Mouse (Mus musculus) forebrain, embryonic 16.5 days (tissue): Measurements from ENCODE around the gene Wnk2. TPM values are rescaled to one million over a fixed set of nuclear protein-coding genes. Genes with fewer than 3 reads are reported as not detected.

Experiments used
- ATAC-seq: fragments of 200-750 bp; cut with Nextera tagmentation; 2 replicates; pipeline ENCODE4 v1.8.0; 2017; ENCODE audit warnings: mild to moderate bottlenecking, moderate library complexity
- H3K27ac ChIP-seq: fragments of 300-500 bp; sonication (generic); 2 replicates; pipeline ENCODE4 v1.5.1; 2014; ENCODE audit warnings: low read length, control low read depth
- H3K27me3 ChIP-seq: fragments of 300-500 bp; sonication (generic); replicated peaks from 2 replicates; pipeline ENCODE4 v1.6.1; 2014; ENCODE audit warnings: low read length; ENCODE audit not compliant: control insufficient read depth, insufficient read depth
- H3K36me3 ChIP-seq: fragments of 300-500 bp; sonication (generic); 2 replicates; pipeline ENCODE4 v1.6.1; 2014; ENCODE audit not compliant: control insufficient read depth, insufficient read depth
- H3K4me1 ChIP-seq: fragments of 300-500 bp; sonication (generic); replicated peaks from 2 replicates; pipeline ENCODE4 v1.6.1; 2014; ENCODE audit warnings: low read length; ENCODE audit not compliant: control insufficient read depth, insufficient read depth
- H3K4me2 ChIP-seq: fragments of 300-500 bp; sonication (generic); 2 replicates; pipeline ENCODE4 v1.6.1; 2014; ENCODE audit warnings: mild to moderate bottlenecking, low read length, control low read depth
- H3K4me3 ChIP-seq: fragments of 300-500 bp; sonication (generic); replicated peaks from 2 replicates; pipeline ENCODE4 v1.5.1; 2014; ENCODE audit warnings: mild to moderate bottlenecking, low read length, control low read depth
- H3K9ac ChIP-seq: fragments of 300-500 bp; sonication (generic); replicated peaks from 2 replicates; pipeline ENCODE4 v1.6.1; 2014; ENCODE audit warnings: low read depth, low read length, control low read depth
- H3K9me3 ChIP-seq: fragments of 300-500 bp; sonication (generic); 2 replicates; pipeline ENCODE4 v1.6.1; 2016; ENCODE audit warnings: low read length; ENCODE audit not compliant: control insufficient read depth
- WGBS: fragments of 180-500 bp; shearing (Covaris S2); extraction: QIAGEN DNeasy Blood & Tissue Kit; methylation state at CpG from one replicate; pipeline ENCODE4 v1.1.7; 2014; 5-methylcytosine and 5-hydroxymethylcytosine counted together
- polyA plus RNA-seq: library from polyadenylated mRNA; unstranded; fragments of >200 nt; fragmentation: Nextera tagmentation; extraction: Ambion mirVana; gene quantifications from 2 replicates; pipeline ENCODE4 v1.2.1, GENCODE M21; 2015

Wnk2 gene
- polyA plus RNA-seq, 1 experiment from 2014 or later: 21.3 TPM

GRCm38 (mm10) chr13:49114116-49114515 lies 33.7 kb downstream of the Wnk2 start:
- Histone ChIP-seq H3K9me3 (no peaks in the 10 kb centered on the region), H3K27ac (no peak overlapping the region), H3K36me3 (no peaks in the 10 kb centered on the region), H3K27me3 (no peaks in the 10 kb centered on the region), H3K4me3 (no peak overlapping the region), H3K4me2 (no peak overlapping the region), H3K4me1 (no peaks in the 10 kb centered on the region), H3K9ac (no peak overlapping the region)
- no peak for ATAC-seq
- 87% methylated on average over 4 of the region's 4 CpGs for WGBS

GRCm38 (mm10) chr13:49113345-49113744 lies 34.5 kb downstream of the Wnk2 start:
- H3K36me3 ChIP-seq: no peaks in the 10 kb centered on the region
- H3K27me3 ChIP-seq: no peaks in the 10 kb centered on the region
- no peak overlapping the region for H3K4me2 ChIP-seq
- no peak overlapping the region for H3K9ac ChIP-seq
- WGBS: 71% methylated on average over 4 of the region's 4 CpGs
- H3K27ac ChIP-seq: no peak overlapping the region
- H3K4me1 ChIP-seq: no peaks in the 10 kb centered on the region
- H3K9me3 ChIP-seq: no peaks in the 10 kb centered on the region
- no peak for ATAC-seq
- no peak overlapping the region for H3K4me3 ChIP-seq

DNA sequence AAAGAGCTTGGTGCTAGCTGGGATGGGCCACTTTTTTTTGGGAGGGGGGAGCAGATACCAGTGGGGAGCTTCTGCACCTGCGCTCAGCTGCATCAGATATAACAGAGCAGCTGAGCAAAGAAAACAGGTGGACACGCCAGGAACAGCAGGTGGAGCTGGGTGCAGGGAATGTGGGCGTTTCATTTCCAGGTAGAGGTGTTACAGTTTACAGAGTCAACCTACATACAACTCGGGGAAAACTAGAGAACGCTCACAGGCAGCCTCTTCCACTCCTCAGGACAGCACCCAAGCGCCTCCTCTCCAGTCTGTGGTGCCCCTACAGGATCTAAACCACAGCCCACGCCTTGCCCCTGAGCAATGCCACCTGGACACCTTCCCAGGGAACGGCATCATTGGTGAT lies 35.2 kb downstream of the Wnk2 start:
- 88% methylated on average over 8 of the region's 8 CpGs for WGBS
- H3K36me3 ChIP-seq: no peaks in the 10 kb centered on the region
- no peak overlapping the region for H3K4me3 ChIP-seq
- H3K4me2 ChIP-seq: no peak overlapping the region
- no peak overlapping the region for H3K9ac ChIP-seq
- no peaks in the 10 kb centered on the region for H3K4me1 ChIP-seq
- H3K27me3 ChIP-seq: no peaks in the 10 kb centered on the region
- no peak overlapping the region for H3K27ac ChIP-seq
- ATAC-seq: no peak
- no peaks in the 10 kb centered on the region for H3K9me3 ChIP-seq

DNA sequence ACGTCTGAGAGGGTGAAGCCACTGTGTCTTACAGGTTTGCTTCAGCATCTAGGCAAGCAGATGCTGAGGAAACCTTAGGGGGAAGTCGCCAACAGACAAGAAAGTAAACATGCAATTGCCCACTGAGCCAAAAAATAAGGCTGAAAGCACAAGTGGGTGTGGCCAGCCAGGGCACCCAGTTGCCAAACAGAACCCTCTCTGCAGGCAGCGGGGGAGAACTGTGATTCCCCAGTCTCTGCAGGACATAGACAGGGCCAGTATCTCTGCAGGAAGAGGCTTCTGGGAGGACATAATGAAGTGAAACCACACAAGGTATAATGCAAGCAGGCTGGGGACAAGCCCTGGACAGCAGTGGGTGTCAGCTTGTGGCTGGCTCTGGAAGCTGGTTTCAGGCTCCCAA lies 38.1 kb downstream of the Wnk2 start:
- H3K9me3 ChIP-seq: no peaks in the 10 kb centered on the region
- H3K4me1 ChIP-seq: no peaks in the 10 kb centered on the region
- no peak for ATAC-seq
- H3K27me3 ChIP-seq: no peaks in the 10 kb centered on the region
- 75% methylated on average over 3 of the region's 3 CpGs for WGBS
- no peak overlapping the region for H3K4me3 ChIP-seq
- H3K36me3 ChIP-seq: no peaks in the 10 kb centered on the region
- no peak overlapping the region for H3K4me2 ChIP-seq
- H3K27ac ChIP-seq: no peak overlapping the region
- no peak overlapping the region for H3K9ac ChIP-seq

DNA sequence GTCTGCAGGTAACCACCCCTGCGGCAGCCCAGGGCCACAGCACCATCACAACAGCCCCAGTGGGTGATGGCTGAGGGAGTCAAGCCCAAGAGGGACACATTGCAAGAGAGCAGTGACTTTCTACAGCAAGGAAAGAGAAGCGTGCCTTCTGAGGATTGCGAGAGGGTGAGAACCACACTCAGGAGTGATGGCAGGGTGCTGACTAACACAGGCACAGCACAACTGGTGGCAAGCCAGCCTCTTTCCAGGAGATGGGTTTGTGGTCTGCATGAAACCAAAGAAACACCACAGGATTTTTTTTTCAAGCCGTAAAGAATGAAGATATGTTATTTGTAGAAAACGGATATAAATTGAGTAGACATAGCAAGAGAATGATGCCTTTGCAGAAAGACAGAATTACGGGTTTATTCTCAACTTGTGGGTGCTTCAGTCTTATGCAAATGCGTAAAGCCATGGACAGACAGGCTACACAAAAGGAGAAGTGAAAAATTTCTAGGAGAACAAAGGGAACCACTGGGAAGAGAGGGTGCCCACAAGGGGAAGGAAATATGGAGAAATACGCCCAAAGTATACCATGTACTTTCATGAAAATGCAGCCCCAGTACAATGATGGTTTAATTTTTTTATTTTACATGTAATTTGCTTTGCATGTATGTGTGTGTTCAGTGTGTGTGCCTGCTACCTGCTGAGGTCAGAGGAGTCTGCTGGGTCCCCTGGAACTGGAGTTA lies 39.5 kb downstream of the Wnk2 start:
- H3K9me3 ChIP-seq: no peaks in the 10 kb centered on the region
- 83% methylated on average over 8 of the region's 8 CpGs for WGBS
- H3K9ac ChIP-seq: no peak overlapping the region
- H3K27me3 ChIP-seq: no peaks in the 10 kb centered on the region
- ATAC-seq: no peak
- no peak overlapping the region for H3K27ac ChIP-seq
- no peaks in the 10 kb centered on the region for H3K36me3 ChIP-seq
- H3K4me1 ChIP-seq: peaks cover 3% of the 10 kb centered on the region; the same call in 1 of the 2 replicates
- H3K4me2 ChIP-seq: no peak overlapping the region
- no peak overlapping the region for H3K4me3 ChIP-seq

GRCm38 (mm10) chr13:49103913-49104312 lies 43.9 kb downstream of the Wnk2 start:
- ATAC-seq: no peak
- H3K9me3 ChIP-seq: no peaks in the 10 kb centered on the region
- no peaks in the 10 kb centered on the region for H3K36me3 ChIP-seq
- 92% methylated on average over 1 of the region's 1 CpGs for WGBS
- H3K27me3 ChIP-seq: no peaks in the 10 kb centered on the region
- H3K4me1 ChIP-seq: peaks cover 19% of the 10 kb centered on the region
- H3K27ac ChIP-seq: no peak overlapping the region
- H3K4me3 ChIP-seq: no peak overlapping the region
- no peak overlapping the region for H3K9ac ChIP-seq
- H3K4me2 ChIP-seq: no peak overlapping the region

GRCm38 (mm10) chr13:49103235-49103634 lies 44.6 kb downstream of the Wnk2 start:
- WGBS: 59% methylated on average over 7 of the region's 7 CpGs
- ATAC-seq: no peak; the same call in 1 of the 2 replicates
- no peak overlapping the region for H3K4me3 ChIP-seq
- no peak overlapping the region for H3K27ac ChIP-seq
- no peak overlapping the region for H3K9ac ChIP-seq
- no peaks in the 10 kb centered on the region for H3K27me3 ChIP-seq
- 0 out of 2 replicates have a peak, but pooled peaks cover 2% of the 10 kb centered on the region for H3K36me3 ChIP-seq
- H3K9me3 ChIP-seq: no peaks in the 10 kb centered on the region
- H3K4me2 ChIP-seq: no peak overlapping the region
- H3K4me1 ChIP-seq: peaks cover 19% of the 10 kb centered on the region

DNA sequence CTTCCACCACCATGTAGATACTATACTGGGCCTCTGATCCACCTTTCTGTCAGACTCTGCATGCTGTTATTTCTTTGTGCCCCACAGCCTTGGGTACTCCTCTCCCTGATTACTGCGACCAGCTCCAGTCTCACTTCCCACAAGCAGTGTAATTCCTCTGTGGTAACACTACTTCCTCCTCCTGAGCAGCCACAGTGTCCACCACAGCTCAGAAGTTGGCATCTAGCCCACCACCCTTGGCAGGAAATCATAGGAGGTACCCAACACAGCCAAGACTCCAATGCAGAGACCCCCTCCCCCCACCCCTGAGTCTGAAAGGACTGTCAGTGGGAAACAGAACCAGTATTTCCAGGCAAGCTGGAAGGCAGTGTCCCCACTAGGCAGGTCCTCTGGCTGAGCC lies 47.4 kb downstream of the Wnk2 start:
- H3K4me3 ChIP-seq: no peak overlapping the region
- H3K27me3 ChIP-seq: no peaks in the 10 kb centered on the region
- 56% methylated on average over 1 of the region's 1 CpGs for WGBS
- peak overlapping the region; percentile 30; the same call in 1 of the 2 replicates for H3K27ac ChIP-seq
- ATAC-seq: peak; percentile 81
- H3K9ac ChIP-seq: no peak overlapping the region
- peaks cover 19% of the 10 kb centered on the region for H3K4me1 ChIP-seq
- no peak overlapping the region for H3K4me2 ChIP-seq
- H3K9me3 ChIP-seq: no peaks in the 10 kb centered on the region
- peaks cover 6% of the 10 kb centered on the region for H3K36me3 ChIP-seq

DNA sequence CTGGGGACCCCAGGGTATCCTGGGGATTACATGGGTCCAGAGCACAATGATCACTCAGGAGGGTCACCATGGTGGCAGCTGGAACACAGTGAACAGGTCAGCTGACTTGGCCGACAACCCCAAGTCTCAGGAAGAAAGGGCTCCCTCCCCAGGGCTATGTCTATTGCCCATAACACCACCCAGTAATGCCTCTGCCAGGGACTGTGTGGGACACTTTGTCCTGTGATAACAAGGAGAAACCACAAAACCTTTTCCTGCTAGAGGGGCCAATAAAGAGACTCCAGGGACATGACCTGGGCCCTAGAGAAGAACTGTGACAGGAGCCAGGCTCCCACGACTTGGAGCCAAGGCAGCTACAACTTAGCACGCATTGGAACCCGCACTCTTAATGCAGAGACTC lies 51.0 kb downstream of the Wnk2 start:
- Histone ChIP-seq H3K36me3 (peaks cover 12% of the 10 kb centered on the region), H3K4me2 (no peak overlapping the region), H3K4me3 (no peak overlapping the region), H3K9ac (no peak overlapping the region), H3K9me3 (no peaks in the 10 kb centered on the region), H3K27me3 (no peaks in the 10 kb centered on the region), H3K4me1 (peaks cover 10% of the 10 kb centered on the region), H3K27ac (no peak overlapping the region)
- ATAC-seq: no peak
- WGBS: 84% methylated on average over 4 of the region's 4 CpGs

- no peak overlapping the region for H3K27ac ChIP-seq
- H3K27me3 ChIP-seq: no peaks in the 10 kb centered on the region
- H3K4me3 ChIP-seq: no peak overlapping the region
- 75% methylated on average over 6 of the region's 6 CpGs for WGBS
- no peak overlapping the region for H3K4me2 ChIP-seq
- H3K9ac ChIP-seq: no peak overlapping the region
- H3K4me1 ChIP-seq: no peaks in the 10 kb centered on the region
- peaks cover 25% of the 10 kb centered on the region for H3K36me3 ChIP-seq
- H3K9me3 ChIP-seq: no peaks in the 10 kb centered on the region
- no peak for ATAC-seq
Measured at GRCm38 (mm10) chr13:49094667-49095066, 53.1 kb downstream of the Wnk2 start.
